Mouse (Mus musculus) hindbrain, embryonic 11.5 days (tissue): ENCODE results near the gene Gm364. TPM values are rescaled to one million over a fixed set of nuclear protein-coding genes. Genes with fewer than 3 reads are reported as not detected.

Experiments used
- ATAC-seq: fragments of 200-750 bp; cut with Nextera tagmentation; 2 replicates; pipeline ENCODE4 v1.8.0; 2017; ENCODE audit warnings: mild to moderate bottlenecking, moderate TSS enrichment, moderate library complexity; ENCODE audit not compliant: low FRiP score
- DNase-seq: peaks from one replicate; pipeline ENCODE4 v3.0.0-alpha.2; 2015; ENCODE audit warnings: low spot score
- H3K27ac ChIP-seq: fragments of 300-500 bp; sonication (generic); 2 replicates; pipeline ENCODE4 v1.5.1; 2014; ENCODE audit warnings: mild to moderate bottlenecking, low read depth, low read length
- H3K27me3 ChIP-seq: fragments of 300-500 bp; sonication (generic); 2 replicates; pipeline ENCODE4 v1.6.1; 2014; ENCODE audit warnings: mild to moderate bottlenecking, low read length, moderate library complexity, mixed read lengths; ENCODE audit not compliant: control insufficient read depth, insufficient read depth
- H3K36me3 ChIP-seq: fragments of 300-500 bp; sonication (generic); 2 replicates; pipeline ENCODE4 v1.6.1; 2014; ENCODE audit warnings: mild to moderate bottlenecking, low read length, moderate library complexity, mixed read lengths; ENCODE audit not compliant: control insufficient read depth, insufficient read depth
- H3K4me1 ChIP-seq: fragments of 300-500 bp; sonication (generic); replicated peaks from 2 replicates; pipeline ENCODE4 v1.6.1; 2014; ENCODE audit warnings: low read length, mixed read lengths; ENCODE audit not compliant: control insufficient read depth, insufficient read depth
- H3K4me2 ChIP-seq: fragments of 300-500 bp; sonication (generic); replicated peaks from 2 replicates; pipeline ENCODE4 v1.6.1; 2014; ENCODE audit warnings: mild to moderate bottlenecking, low read depth, low read length
- H3K4me3 ChIP-seq: fragments of 300-500 bp; sonication (generic); 2 replicates; pipeline ENCODE4 v1.5.1; 2014; ENCODE audit warnings: low read depth, low read length
- H3K9ac ChIP-seq: fragments of 300-500 bp; sonication (generic); 2 replicates; pipeline ENCODE4 v1.6.1; 2014; ENCODE audit warnings: low read depth, low read length
- H3K9me3 ChIP-seq: fragments of 300-500 bp; sonication (generic); 2 replicates; pipeline ENCODE4 v1.6.1; 2016; ENCODE audit warnings: low read length; ENCODE audit not compliant: control insufficient read depth
- WGBS: fragments of 180-500 bp; shearing (Covaris S2); extraction: QIAGEN DNeasy Blood & Tissue Kit; methylation state at CpG from one replicate; pipeline ENCODE4 v1.1.7; 2014; 5-methylcytosine and 5-hydroxymethylcytosine counted together
- polyA plus RNA-seq: library from polyadenylated mRNA; unstranded; fragments of >200 nt; fragmentation: Nextera tagmentation; extraction: Ambion mirVana; gene quantifications from 2 replicates; pipeline ENCODE4 v1.2.1, GENCODE M21; 2014

Gm364 gene
- polyA plus RNA-seq, 1 experiment from 2014 or later, result not detected

- no peaks in the 10 kb centered on the region for H3K4me1 ChIP-seq
- peak within 1 kb of the TSS; percentile 59 for H3K4me3 ChIP-seq
- no peaks in the 10 kb centered on the region for H3K27me3 ChIP-seq
- 14% methylated on average over 50 of the region's 50 CpGs for WGBS
- peak within 1 kb of the TSS; percentile 32; the same call in 1 of the 2 replicates for H3K4me2 ChIP-seq
- H3K9ac ChIP-seq, result peak within 1 kb of the TSS; percentile 83
- H3K36me3 ChIP-seq, result peaks cover 2% of the 10 kb centered on the region; the same call in 1 of the 2 replicates
- H3K9me3 ChIP-seq, result no peaks in the 10 kb centered on the region
- ATAC-seq (peak; percentile 95), DNase-seq (peak; percentile 83)
- H3K27ac ChIP-seq, result peak within 1 kb of the TSS; percentile 92
Measured at GRCm38 (mm10) chrX:57392367-57393246, 16.3 kb upstream of the Gm364 start, which contains the start of gene Rbmx. TSS of gene Rbmx (minus strand) at chrX:57393036.

DNA sequence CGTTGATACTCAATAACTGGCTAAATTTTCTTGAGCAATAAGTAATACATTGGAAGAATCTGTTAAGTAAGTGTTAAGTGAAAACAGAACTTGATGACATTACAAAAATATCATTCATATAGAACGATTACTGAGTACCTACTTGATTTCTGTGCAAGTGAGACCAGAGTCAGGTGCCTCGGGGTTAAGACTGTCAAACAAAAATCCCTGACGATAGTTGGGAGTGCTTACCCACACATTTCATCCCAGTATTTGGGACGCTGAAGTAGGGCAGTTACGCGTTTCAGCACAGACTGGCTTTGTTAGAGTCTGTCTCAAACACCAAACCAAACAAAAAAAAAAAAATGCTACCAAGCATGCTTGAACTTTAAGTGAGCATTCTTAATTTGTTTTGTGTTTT is 15.5 kb upstream of the Gm364 start:
- H3K27ac ChIP-seq, result no peak overlapping the region
- no peaks in the 10 kb centered on the region for H3K9me3 ChIP-seq
- peaks cover 2% of the 10 kb centered on the region; the same call in 1 of the 2 replicates for H3K36me3 ChIP-seq
- no peak overlapping the region for H3K9ac ChIP-seq
- DNase-seq (peak; percentile 23), ATAC-seq (peak; percentile 46)
- H3K4me2 ChIP-seq, result peak overlapping the region; percentile 17; the same call in 1 of the 2 replicates
- no peaks in the 10 kb centered on the region for H3K4me1 ChIP-seq
- H3K4me3 ChIP-seq, result no peak overlapping the region
- H3K27me3 ChIP-seq, result no peaks in the 10 kb centered on the region
- WGBS, result 19% methylated on average over 7 of the region's 7 CpGs

DNA sequence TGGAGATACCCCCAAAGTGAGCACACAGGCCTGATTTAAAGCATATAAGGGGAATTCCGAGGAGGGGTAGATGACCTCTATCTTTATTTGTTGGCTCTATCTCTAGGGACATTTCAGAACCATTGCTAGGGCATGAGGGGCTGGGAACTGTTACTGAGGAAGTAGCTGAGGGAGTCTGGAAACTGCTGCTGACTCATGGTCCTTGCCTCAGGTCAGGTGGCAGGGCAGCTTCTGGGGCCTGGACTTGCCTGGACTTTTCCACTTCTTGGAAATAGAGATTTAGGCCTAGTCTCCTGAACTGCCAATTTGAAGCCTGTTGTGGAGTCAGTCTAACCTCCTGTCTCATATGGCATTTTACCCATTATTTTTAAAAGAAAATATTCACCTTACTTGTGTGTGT is 7.6 kb upstream of the Gm364 start:
- Histone ChIP-seq H3K36me3 (no peaks in the 10 kb centered on the region), H3K4me3 (no peak overlapping the region), H3K4me1 (no peaks in the 10 kb centered on the region), H3K27me3 (no peaks in the 10 kb centered on the region), H3K4me2 (no peak overlapping the region), H3K27ac (no peak overlapping the region), H3K9ac (no peak overlapping the region), H3K9me3 (no peaks in the 10 kb centered on the region)
- ATAC-seq (no peak), DNase-seq (no peak)
- WGBS, result 94% methylated on average over 1 of the region's 1 CpGs

- no peak for ATAC-seq
Measured at GRCm38 (mm10) chrX:57403651-57404050, 5.3 kb upstream of the Gm364 start.

GRCm38 (mm10) chrX:57431610-57432009 is 22.7 kb downstream of the Gm364 start:
- WGBS, result 9% methylated on average over 2 of the region's 2 CpGs
- DNase-seq, result peak; percentile 13
- Histone ChIP-seq H3K36me3 (no peaks in the 10 kb centered on the region), H3K4me2 (no peak overlapping the region), H3K4me3 (no peak overlapping the region), H3K9me3 (no peaks in the 10 kb centered on the region), H3K27ac (no peak overlapping the region), H3K9ac (no peak overlapping the region), H3K4me1 (no peaks in the 10 kb centered on the region), H3K27me3 (no peaks in the 10 kb centered on the region)
- no peak for ATAC-seq

More at GRCm38 (mm10) chrX:57403651-57404050, 5.3 kb upstream of the Gm364 start:
- Histone ChIP-seq H3K27me3 (no peaks in the 10 kb centered on the region), H3K4me2 (no peak overlapping the region), H3K4me3 (no peak overlapping the region), H3K27ac (no peak overlapping the region), H3K4me1 (no peaks in the 10 kb centered on the region), H3K36me3 (no peaks in the 10 kb centered on the region), H3K9me3 (no peaks in the 10 kb centered on the region), H3K9ac (no peak overlapping the region)
- DNase-seq, result peak; percentile 44

DNA sequence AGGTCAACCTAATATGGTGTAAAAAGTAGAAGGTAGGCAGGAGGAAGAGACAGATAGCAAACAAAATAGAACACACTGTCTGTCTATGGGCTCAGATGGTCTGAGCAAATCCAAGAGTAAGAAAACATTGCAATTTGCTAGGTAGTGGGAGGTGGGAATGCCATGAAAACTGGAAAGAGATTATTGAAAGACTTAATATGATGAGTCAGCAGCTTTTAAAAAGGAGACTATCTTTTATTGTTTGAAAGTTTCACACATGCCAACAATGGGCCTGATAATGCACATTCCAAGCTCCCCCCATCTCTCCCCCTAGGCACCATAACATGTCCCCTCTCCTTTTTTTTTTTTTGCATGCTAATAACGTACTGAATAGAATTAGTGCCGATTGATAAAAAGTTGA is 24.9 kb downstream of the Gm364 start:
- ATAC-seq, result no peak
- H3K4me1 ChIP-seq, result no peaks in the 10 kb centered on the region
- WGBS, result 82% methylated on average over 2 of the region's 2 CpGs

GRCm38 (mm10) chrX:57503634-57504033 is 94.7 kb downstream of the Gm364 start, which contains the start of gene Gpr101:
TSS of gene Gpr101 (minus strand) at chrX:57503757.
- peak; percentile 47; the same call in 1 of the 2 replicates for ATAC-seq
- H3K4me2 ChIP-seq, result peak within 1 kb of the TSS; percentile 65
- DNase-seq, result peak; percentile 35
- no peaks in the 10 kb centered on the region for H3K4me1 ChIP-seq
- no peaks in the 10 kb centered on the region for H3K9me3 ChIP-seq
- H3K27me3 ChIP-seq, result no peaks in the 10 kb centered on the region
- no peaks in the 10 kb centered on the region for H3K36me3 ChIP-seq
- H3K27ac ChIP-seq, result no peak within 1 kb of the TSS
- 8% methylated on average over 22 of the region's 28 CpGs for WGBS
- H3K9ac ChIP-seq, result no peak within 1 kb of the TSS
- peak within 1 kb of the TSS; percentile 30 for H3K4me3 ChIP-seq

More for the DNA sequence above, 24.9 kb downstream of the Gm364 start:
- DNase-seq, result no peak
- H3K4me2 ChIP-seq, result no peak overlapping the region
- no peaks in the 10 kb centered on the region for H3K9me3 ChIP-seq
- no peak overlapping the region for H3K27ac ChIP-seq
- no peaks in the 10 kb centered on the region for H3K27me3 ChIP-seq
- no peak overlapping the region for H3K9ac ChIP-seq
- no peak overlapping the region for H3K4me3 ChIP-seq
- H3K36me3 ChIP-seq, result no peaks in the 10 kb centered on the region

DNA sequence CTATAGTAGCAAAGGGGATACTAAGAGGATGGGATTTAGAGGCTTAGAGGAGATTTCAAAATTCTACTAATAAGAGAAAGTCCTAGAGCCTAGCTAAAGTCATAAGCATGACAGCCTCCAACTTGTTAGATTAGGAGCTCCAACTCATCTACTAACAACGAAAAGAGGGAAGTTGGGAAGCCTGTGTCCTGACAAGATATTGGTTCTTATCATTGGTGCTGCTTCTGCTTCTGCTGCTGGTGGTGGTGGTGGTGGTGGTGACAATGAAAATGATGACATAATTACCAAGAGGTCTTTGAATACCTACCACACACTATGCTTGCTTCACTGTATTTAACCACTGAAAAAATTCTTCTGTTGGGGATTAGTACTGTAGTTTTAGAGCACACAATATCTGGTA is 97.3 kb downstream of the Gm364 start:
- Histone ChIP-seq H3K4me2 (no peak overlapping the region), H3K27ac (no peak overlapping the region), H3K9me3 (no peaks in the 10 kb centered on the region), H3K36me3 (no peaks in the 10 kb centered on the region), H3K9ac (no peak overlapping the region), H3K27me3 (no peaks in the 10 kb centered on the region), H3K4me1 (no peaks in the 10 kb centered on the region), H3K4me3 (no peak overlapping the region)
- DNase-seq (no peak), ATAC-seq (no peak)
- WGBS, result 83% methylated on average over 1 of the region's 1 CpGs
